Mouse (Mus musculus): ENCODE results near the gene Zfp992. TPM values are rescaled to one million over a fixed set of nuclear protein-coding genes. Genes with fewer than 3 reads are reported as not detected.
"Not testable (repeated sequence)": the region's sequence is repeated elsewhere in the genome, so short reads cannot be mapped to it uniquely, and the experiment has no call there.

Gene Zfp992
- polyA plus RNA-seq, 1 experiment from 2014 or later = 1.6 TPM

DNA sequence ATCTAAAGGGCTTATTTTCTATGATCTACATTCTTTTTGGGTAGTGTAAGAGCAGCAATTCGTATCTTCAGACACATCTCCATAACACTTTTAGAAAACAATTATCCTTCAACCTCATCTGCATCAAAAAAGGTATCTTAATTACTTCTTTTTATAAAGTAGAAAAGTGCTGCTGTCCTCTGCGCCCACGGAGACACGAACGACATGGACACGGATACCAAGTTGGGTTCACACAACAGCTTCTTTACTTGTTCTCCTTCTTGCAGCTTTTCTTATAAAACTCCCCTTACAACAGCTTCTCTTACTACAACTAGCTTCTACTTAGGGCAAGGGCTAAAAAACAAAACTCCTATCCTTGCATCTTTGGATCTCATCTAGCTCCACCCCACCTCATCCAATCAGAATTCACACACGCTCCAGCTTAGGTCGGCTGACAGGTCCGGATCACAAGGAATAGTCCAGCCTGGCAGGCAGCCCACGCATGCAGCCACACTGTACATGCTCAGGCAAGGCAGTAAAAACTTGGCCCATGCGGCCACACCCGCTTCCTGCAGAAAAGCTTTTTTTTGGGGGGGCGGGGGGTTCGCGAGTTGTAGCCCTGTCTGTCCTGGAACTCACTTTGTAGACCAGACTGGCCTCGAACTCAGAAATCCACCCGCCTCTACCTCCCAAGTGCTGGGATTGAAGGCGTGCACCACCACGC, 15.0 kb downstream of the Zfp992 start:
- H3K27ac ChIP-seq (ENCODE audit: low read length); H3K36me3 ChIP-seq (ENCODE audit: control insufficient read depth, insufficient read depth); H3K4me3 ChIP-seq (ENCODE audit: low read depth, low read length); ATAC-seq (ENCODE audit: low read depth); H3K4me2 ChIP-seq (ENCODE audit: low read depth, low read length); H3K9me3 ChIP-seq (replicated peaks; ENCODE audit: control insufficient read depth, low read length); H3K9ac ChIP-seq (ENCODE audit: low read depth, low read length); H3K4me1 ChIP-seq (ENCODE audit: control insufficient read depth, low read depth, low read length); H3K27me3 ChIP-seq (ENCODE audit: control insufficient read depth, insufficient read depth, low read depth, low read length): not testable (repeated sequence)
- 83% methylated on average over 17 of the region's 19 CpGs for WGBS (ENCODE audit: insufficient replicate concordance)

DNA sequence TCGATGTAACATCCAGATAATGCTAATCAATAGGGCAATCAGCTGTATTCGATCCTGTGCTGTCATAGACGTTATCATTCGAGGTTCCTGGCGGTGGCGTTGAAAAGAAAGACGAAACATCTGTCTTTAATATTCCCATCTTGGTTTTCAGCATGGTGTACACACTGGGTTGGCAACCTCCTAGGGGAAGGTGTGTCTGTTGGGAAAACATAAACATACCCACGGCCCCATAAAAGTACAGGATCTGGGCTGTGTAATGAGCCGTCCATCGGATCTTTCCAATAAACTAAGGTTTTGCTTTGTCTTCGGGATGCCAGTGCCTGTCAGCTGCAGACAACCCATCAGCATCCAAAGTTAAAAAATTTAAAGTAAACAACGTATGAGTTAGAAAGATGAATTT, 21.2 kb downstream of the Zfp992 start:
- ATAC-seq (ENCODE audit: low read depth) = not testable (repeated sequence)

DNA sequence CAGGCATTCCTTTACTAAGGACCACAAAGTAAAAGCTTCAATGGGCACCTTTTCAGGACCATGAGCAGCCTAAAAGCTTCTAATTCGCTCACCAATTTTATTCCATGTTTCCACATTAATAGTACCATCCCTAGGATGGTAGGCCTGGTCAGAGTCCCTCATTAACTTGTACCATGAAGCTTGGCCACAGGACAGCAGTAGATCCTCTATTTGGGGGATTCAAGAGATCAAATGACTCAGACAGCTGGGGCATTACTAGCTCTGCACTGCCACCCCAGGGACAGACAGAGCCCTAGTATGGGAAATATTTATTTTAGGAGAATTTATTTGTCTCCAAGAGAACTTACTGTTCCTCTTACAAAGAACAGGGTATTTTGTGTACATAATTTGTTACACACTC, 25.4 kb downstream of the Zfp992 start:
- H3K9me3 ChIP-seq (replicated peaks; ENCODE audit: control insufficient read depth, low read length); H3K27me3 ChIP-seq (ENCODE audit: control insufficient read depth, insufficient read depth, low read depth, low read length); H3K4me2 ChIP-seq (ENCODE audit: low read depth, low read length); H3K27ac ChIP-seq (ENCODE audit: low read length); H3K36me3 ChIP-seq (ENCODE audit: control insufficient read depth, insufficient read depth); H3K4me1 ChIP-seq (ENCODE audit: control insufficient read depth, low read depth, low read length); H3K4me3 ChIP-seq (ENCODE audit: low read depth, low read length); ATAC-seq (ENCODE audit: low read depth); H3K9ac ChIP-seq (ENCODE audit: low read depth, low read length): not testable (repeated sequence)
- no CpG with 5 or more reads among the region's 1 CpGs for WGBS (ENCODE audit: insufficient replicate concordance)

More for the DNA sequence above, 21.2 kb downstream of the Zfp992 start:
- 78% methylated on average over 8 of the region's 12 CpGs for WGBS (ENCODE audit: insufficient replicate concordance)
- H3K36me3 ChIP-seq (ENCODE audit: control insufficient read depth, insufficient read depth); H3K4me3 ChIP-seq (ENCODE audit: low read depth, low read length); H3K9me3 ChIP-seq (replicated peaks; ENCODE audit: control insufficient read depth, low read length); H3K4me2 ChIP-seq (ENCODE audit: low read depth, low read length); H3K27ac ChIP-seq (ENCODE audit: low read length); H3K27me3 ChIP-seq (ENCODE audit: control insufficient read depth, insufficient read depth, low read depth, low read length); H3K9ac ChIP-seq (ENCODE audit: low read depth, low read length); H3K4me1 ChIP-seq (ENCODE audit: control insufficient read depth, low read depth, low read length): not testable (repeated sequence)

DNA sequence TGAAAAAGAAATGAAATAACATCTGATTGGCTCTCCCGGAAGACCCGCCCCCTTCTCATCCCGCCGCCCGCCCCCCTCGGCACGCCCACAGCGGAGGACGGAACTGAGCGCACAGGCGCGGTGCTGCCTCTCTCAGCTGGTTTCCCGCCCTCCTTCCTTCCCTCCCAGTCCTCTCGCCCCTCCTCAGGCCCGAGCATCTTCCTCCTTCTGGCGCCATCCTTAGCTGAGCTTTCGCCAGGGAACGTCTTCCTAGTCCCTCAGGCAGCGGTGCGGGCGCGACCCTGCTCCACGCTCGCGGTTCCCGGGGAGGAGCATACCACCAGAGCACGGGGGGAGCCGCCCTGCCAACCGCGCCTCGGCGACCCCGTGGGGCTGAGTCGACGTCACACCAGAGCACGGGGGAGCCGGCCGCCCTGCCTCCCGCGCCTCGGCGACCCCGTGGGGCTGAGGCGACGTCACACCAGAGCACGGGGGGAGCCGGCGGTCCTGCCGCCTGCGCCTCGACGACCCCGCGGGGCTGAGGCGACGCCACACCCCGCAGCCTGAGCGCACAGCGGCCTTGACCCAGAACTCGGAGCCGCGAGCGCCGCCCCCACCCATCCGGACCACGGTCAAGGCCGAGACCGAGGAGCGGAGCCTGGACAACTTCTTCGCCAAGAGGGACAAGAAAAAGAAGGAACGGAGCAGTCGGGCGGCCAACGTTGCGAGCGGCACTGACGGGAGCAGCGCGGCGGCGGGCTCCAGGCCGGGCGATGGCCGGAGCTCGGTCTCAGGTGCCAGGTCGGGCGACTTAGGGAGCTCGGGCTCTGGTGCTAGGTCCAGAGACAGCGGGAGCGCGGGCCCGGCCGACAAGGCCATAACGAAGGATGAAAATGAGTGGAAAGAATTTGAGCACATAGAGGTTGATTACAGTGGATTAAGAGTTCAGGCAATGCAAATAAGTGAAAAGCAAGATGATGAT, 26.2 kb downstream of the Zfp992 start:
- 51% methylated on average over 54 of the region's 94 CpGs for WGBS (ENCODE audit: insufficient replicate concordance)
- H3K27ac ChIP-seq (ENCODE audit: low read length); H3K9ac ChIP-seq (ENCODE audit: low read depth, low read length); H3K36me3 ChIP-seq (ENCODE audit: control insufficient read depth, insufficient read depth); H3K4me2 ChIP-seq (ENCODE audit: low read depth, low read length); H3K4me3 ChIP-seq (ENCODE audit: low read depth, low read length); H3K27me3 ChIP-seq (ENCODE audit: control insufficient read depth, insufficient read depth, low read depth, low read length); H3K4me1 ChIP-seq (ENCODE audit: control insufficient read depth, low read depth, low read length); H3K9me3 ChIP-seq (replicated peaks; ENCODE audit: control insufficient read depth, low read length): not testable (repeated sequence)
- peak; percentile 64 for ATAC-seq (ENCODE audit: low read depth)

DNA sequence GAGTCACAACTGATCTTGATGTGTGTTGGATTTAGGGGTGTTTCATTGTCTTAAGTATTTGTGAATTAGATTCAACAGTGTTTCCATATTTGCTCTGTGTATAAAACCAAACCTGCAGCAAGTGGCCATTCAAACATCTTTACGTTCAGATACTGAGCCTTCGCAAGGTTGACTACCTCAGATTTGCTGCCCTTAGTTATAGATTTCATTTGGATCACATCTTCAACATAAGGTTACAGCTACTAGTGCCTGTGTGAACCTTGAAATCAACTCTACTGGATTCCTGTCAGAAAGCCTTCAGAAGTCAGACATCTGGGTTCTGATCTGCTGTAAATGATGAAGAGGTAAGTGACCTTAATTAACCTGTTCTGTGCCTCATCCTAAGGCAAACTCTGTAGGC, 27.4 kb downstream of the Zfp992 start:
- whole genome bisulfite sequencing (ENCODE audit: insufficient replicate concordance) = 82% methylated on average over 2 of the region's 2 CpGs
- ATAC-seq (ENCODE audit: low read depth); H3K27me3 ChIP-seq (ENCODE audit: control insufficient read depth, insufficient read depth, low read depth, low read length): not testable (repeated sequence)

DNA sequence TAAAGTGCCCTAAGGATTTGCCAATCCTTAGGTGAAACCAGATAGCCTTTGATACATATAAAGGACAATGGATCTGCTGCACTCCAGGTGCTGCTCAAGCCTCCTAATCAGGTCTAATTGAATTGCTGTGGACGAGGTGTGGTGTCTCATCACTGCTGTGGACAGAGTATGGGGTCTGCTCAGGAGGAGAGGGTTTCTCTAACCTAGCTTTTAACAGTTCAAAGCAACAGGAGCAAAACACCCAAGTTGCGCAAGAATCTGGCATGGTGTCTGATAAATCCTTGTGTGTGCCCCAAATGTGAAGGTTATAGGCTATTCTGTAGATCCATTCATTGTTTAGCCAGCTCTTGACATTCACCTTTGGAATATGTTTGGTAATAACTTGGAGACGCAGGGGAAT, 28.1 kb downstream of the Zfp992 start:
- 57% methylated on average over 3 of the region's 3 CpGs for WGBS (ENCODE audit: insufficient replicate concordance)
- not testable (repeated sequence) for ATAC-seq (ENCODE audit: low read depth); H3K4me3 ChIP-seq (ENCODE audit: low read depth, low read length); H3K27me3 ChIP-seq (ENCODE audit: control insufficient read depth, insufficient read depth, low read depth, low read length); H3K4me1 ChIP-seq (ENCODE audit: control insufficient read depth, low read depth, low read length); H3K27ac ChIP-seq (ENCODE audit: low read length); H3K4me2 ChIP-seq (ENCODE audit: low read depth, low read length); H3K9me3 ChIP-seq (replicated peaks; ENCODE audit: control insufficient read depth, low read length); H3K9ac ChIP-seq (ENCODE audit: low read depth, low read length); H3K36me3 ChIP-seq (ENCODE audit: control insufficient read depth, insufficient read depth)

More for the DNA sequence above, 27.4 kb downstream of the Zfp992 start:
- H3K9me3 ChIP-seq (replicated peaks; ENCODE audit: control insufficient read depth, low read length); H3K4me3 ChIP-seq (ENCODE audit: low read depth, low read length); H3K4me1 ChIP-seq (ENCODE audit: control insufficient read depth, low read depth, low read length); H3K4me2 ChIP-seq (ENCODE audit: low read depth, low read length); H3K27ac ChIP-seq (ENCODE audit: low read length); H3K9ac ChIP-seq (ENCODE audit: low read depth, low read length); H3K36me3 ChIP-seq (ENCODE audit: control insufficient read depth, insufficient read depth): not testable (repeated sequence)

DNA sequence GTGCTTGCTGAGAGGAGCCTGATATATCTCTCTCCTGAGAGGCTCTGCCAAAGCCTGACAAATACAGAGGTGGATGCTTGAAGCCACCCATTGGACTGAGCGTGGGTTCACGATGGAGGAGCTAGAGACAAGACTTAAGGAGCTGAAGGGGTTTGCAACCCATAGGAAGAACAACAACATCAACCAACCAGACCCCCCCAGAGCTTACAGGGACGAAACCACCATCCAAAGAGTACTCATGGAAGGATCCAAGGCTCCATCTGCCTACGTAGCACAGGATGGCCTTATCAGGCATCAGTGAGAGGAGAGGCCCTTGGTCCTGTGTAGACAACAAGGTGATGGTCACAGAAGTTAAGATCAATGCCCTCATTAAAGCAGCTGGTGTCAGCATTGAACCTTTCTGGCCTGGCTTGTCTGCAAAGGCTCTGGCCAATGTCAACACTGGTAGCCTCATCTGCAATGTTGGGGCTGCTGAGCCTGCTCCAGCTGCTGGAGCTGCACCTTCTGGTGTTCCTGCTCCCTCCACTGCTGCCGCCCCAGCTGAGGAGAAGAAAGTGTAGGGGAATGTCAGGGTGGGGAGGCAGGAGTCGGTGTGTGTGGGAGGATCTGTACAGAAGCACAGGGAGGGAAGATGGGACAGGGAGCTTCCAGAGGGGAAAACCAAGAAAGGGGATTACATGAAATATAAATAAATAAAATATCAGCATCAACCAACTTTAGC, 31.7 kb downstream of the Zfp992 start:
- 53% methylated on average over 6 of the region's 6 CpGs for WGBS (ENCODE audit: insufficient replicate concordance)
- not testable (repeated sequence) for H3K36me3 ChIP-seq (ENCODE audit: control insufficient read depth, insufficient read depth); H3K9ac ChIP-seq (ENCODE audit: low read depth, low read length); H3K4me3 ChIP-seq (ENCODE audit: low read depth, low read length); H3K4me2 ChIP-seq (ENCODE audit: low read depth, low read length); H3K4me1 ChIP-seq (ENCODE audit: control insufficient read depth, low read depth, low read length); H3K27me3 ChIP-seq (ENCODE audit: control insufficient read depth, insufficient read depth, low read depth, low read length); H3K27ac ChIP-seq (ENCODE audit: low read length)
- ATAC-seq (ENCODE audit: low read depth) = peak; percentile 25
- peaks cover 13% of the 10 kb centered on the region for H3K9me3 ChIP-seq (replicated peaks; ENCODE audit: control insufficient read depth, low read length)

DNA sequence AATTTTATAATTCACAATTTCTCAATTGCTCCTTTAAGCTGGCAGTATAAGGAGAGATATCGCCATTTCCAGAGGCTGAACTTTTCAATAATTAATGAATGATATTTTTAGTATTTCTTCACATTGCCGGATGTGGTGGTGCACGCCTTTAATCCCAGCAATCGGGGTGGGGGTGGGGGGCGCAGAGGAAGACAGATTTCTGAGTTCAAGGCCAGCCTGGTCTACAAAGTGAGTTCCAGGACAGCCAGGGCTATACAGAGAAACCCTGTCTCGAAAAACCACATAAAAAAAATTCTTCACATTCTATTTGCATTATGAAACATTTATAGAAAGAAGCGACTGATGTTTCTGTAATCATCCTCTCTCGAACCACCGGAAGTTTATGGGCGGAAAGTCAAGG, 33.7 kb downstream of the Zfp992 start:
- WGBS (ENCODE audit: insufficient replicate concordance) = 67% methylated on average over 10 of the region's 10 CpGs
- not testable (repeated sequence) for H3K4me3 ChIP-seq (ENCODE audit: low read depth, low read length); H3K4me2 ChIP-seq (ENCODE audit: low read depth, low read length); H3K27ac ChIP-seq (ENCODE audit: low read length); H3K27me3 ChIP-seq (ENCODE audit: control insufficient read depth, insufficient read depth, low read depth, low read length); H3K9ac ChIP-seq (ENCODE audit: low read depth, low read length); H3K36me3 ChIP-seq (ENCODE audit: control insufficient read depth, insufficient read depth); ATAC-seq (ENCODE audit: low read depth); H3K4me1 ChIP-seq (ENCODE audit: control insufficient read depth, low read depth, low read length)
- peaks cover 13% of the 10 kb centered on the region for H3K9me3 ChIP-seq (replicated peaks; ENCODE audit: control insufficient read depth, low read length)
